Mouse (Mus musculus): Measurements from ENCODE around the gene Slc25a29. TPM values are rescaled to one million over a fixed set of nuclear protein-coding genes. Genes with fewer than 3 reads are reported as not detected.
"Not testable (repeated sequence)": the region's sequence is repeated elsewhere in the genome, so short reads cannot be mapped to it uniquely, and the experiment has no call there.

The Slc25a29 gene
- polyA plus RNA-seq, 1 experiment = 24.4 TPM

DNA sequence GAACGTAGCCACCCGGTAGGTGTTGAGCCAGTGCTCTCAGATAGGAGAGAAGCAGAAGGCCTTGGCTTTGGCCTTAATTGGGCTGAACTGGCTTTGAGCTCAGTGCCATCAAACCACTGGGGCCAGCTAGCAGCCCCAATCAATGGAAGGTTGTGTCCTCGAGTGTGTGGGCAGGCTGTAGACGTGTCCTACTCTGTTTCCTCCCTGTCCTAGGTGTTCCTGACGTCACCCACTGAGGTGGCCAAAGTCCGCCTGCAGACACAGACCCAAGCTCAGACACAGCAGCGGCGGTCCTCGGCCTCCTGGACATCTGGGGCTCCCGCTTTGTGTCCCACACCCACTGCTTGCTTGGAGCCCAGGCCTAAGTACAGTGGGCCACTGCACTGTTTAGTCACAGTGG lies 19.4 kb upstream of the Slc25a29 start:
- 97% methylated on average over 10 of the region's 10 CpGs for WGBS

DNA sequence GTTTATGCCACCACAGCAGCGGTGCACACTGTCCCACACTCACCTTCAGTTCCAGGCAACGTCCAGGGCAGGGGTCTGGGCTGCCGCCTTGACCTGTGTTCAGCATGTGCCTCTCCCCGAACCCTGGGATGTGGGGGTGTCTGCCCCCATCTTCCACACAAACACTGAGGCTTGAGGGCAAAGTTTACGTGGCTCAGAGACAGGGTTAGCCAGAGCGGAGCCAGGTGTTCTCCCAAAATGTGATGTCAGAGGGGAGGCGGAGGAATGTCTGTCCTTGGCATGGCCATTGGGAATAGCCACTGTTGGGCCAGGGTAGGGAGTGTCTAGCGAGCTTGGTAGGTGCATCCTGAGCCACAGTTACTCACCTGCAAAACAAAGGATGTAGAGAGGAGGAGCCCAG lies 17.1 kb upstream of the Slc25a29 start:
- TF ChIP-seq CTCF (IDR thresholded peaks at IDR 0.05; ENCODE audit: borderline replicate concordance, control insufficient read depth, extremely low read depth, insufficient read depth, low read length, poor library complexity) (no peak), POLR2A (IDR thresholded peaks at IDR 0.05; ENCODE audit: control insufficient read depth, extremely low read depth, insufficient read depth, low read length, poor library complexity) (no peak)
- DNase-seq = no peak
- H3K4me3 ChIP-seq (ENCODE audit: control insufficient read depth, insufficient read depth, low read length) = no peak overlapping the region
- H3K27ac ChIP-seq (ENCODE audit: control insufficient read depth, insufficient read depth, low read length) = no peak overlapping the region
- 0 out of 2 replicates have a peak, but pooled peaks cover 4% of the 10 kb centered on the region for H3K4me1 ChIP-seq (replicated peaks; ENCODE audit: control insufficient read depth, insufficient read depth, low read length)
- no peaks in the 10 kb centered on the region for H3K36me3 ChIP-seq (ENCODE audit: control insufficient read depth, insufficient read depth, low read length)
- no peaks in the 10 kb centered on the region for H3K27me3 ChIP-seq (ENCODE audit: control insufficient read depth, insufficient read depth, low read length)
- WGBS = 98% methylated on average over 8 of the region's 8 CpGs

More for the DNA sequence above, 19.4 kb upstream of the Slc25a29 start:
- no peaks in the 10 kb centered on the region for H3K36me3 ChIP-seq (ENCODE audit: control insufficient read depth, insufficient read depth, low read length)
- 0 out of 2 replicates have a peak, but pooled peaks cover 4% of the 10 kb centered on the region for H3K4me1 ChIP-seq (replicated peaks; ENCODE audit: control insufficient read depth, insufficient read depth, low read length)
- no peak overlapping the region for H3K27ac ChIP-seq (ENCODE audit: control insufficient read depth, insufficient read depth, low read length)
- no peak for DNase-seq
- H3K27me3 ChIP-seq (ENCODE audit: control insufficient read depth, insufficient read depth, low read length) = no peaks in the 10 kb centered on the region
- TF ChIP-seq POLR2A (IDR thresholded peaks at IDR 0.05; ENCODE audit: control insufficient read depth, extremely low read depth, insufficient read depth, low read length, poor library complexity) (no peak), CTCF (IDR thresholded peaks at IDR 0.05; ENCODE audit: borderline replicate concordance, control insufficient read depth, extremely low read depth, insufficient read depth, low read length, poor library complexity) (no peak)
- H3K4me3 ChIP-seq (ENCODE audit: control insufficient read depth, insufficient read depth, low read length) = no peak overlapping the region

DNA sequence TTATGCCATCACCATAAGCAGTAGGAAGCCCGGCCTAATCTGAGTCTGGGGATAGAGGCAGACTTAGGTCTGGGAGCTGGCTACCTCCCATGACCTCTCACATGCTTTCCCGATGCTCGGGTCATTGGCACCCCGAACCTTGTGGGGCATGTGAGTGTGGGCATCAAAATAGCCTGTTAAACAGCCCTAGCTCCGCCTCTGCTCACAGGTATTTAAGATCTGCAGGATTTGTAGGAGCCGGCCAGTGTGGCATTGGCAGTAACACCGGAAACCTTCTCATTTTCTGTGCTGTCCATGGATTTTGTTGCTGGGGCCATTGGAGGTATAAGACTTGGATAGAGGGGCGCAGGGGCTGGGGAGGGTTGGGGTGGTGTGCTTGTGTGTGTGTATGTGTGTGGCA lies 15.2 kb upstream of the Slc25a29 start:
- no peak for DNase-seq
- Histone ChIP-seq H3K27me3 (ENCODE audit: control insufficient read depth, insufficient read depth, low read length) (no peaks in the 10 kb centered on the region), H3K36me3 (ENCODE audit: control insufficient read depth, insufficient read depth, low read length) (no peaks in the 10 kb centered on the region), H3K27ac (ENCODE audit: control insufficient read depth, insufficient read depth, low read length) (no peak overlapping the region), H3K4me3 (ENCODE audit: control insufficient read depth, insufficient read depth, low read length) (no peak overlapping the region), H3K4me1 (replicated peaks; ENCODE audit: control insufficient read depth, insufficient read depth, low read length) (0 out of 2 replicates have a peak, but pooled peaks cover 4% of the 10 kb centered on the region)
- TF ChIP-seq CTCF (IDR thresholded peaks at IDR 0.05; ENCODE audit: borderline replicate concordance, control insufficient read depth, extremely low read depth, insufficient read depth, low read length, poor library complexity) (no peak), POLR2A (IDR thresholded peaks at IDR 0.05; ENCODE audit: control insufficient read depth, extremely low read depth, insufficient read depth, low read length, poor library complexity) (no peak)
- 94% methylated on average over 8 of the region's 8 CpGs for WGBS

DNA sequence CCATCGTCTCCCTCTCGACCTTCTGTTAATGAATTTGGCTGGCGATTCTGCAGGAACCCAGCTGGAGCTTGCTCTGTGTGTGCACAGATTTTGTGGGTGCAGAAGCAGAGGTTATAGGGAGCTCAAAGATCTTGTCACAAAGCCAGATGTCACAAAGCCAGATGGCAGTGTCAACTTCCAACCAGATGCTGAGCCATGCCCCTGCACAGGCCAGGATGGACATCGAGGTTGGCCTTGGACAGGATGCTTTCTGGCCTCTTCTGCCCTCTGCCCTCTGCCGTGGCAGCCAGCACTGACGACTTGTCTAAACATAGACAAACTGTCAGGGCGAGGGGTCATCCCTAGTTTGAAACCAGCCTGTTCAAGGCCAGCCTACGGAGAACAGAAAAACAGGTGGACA lies 14.4 kb upstream of the Slc25a29 start:
- WGBS = 90% methylated on average over 8 of the region's 8 CpGs
- DNase-seq = no peak
- H3K4me3 ChIP-seq (ENCODE audit: control insufficient read depth, insufficient read depth, low read length) = no peak overlapping the region
- no peaks in the 10 kb centered on the region for H3K27me3 ChIP-seq (ENCODE audit: control insufficient read depth, insufficient read depth, low read length)
- no peaks in the 10 kb centered on the region for H3K36me3 ChIP-seq (ENCODE audit: control insufficient read depth, insufficient read depth, low read length)
- TF ChIP-seq CTCF (IDR thresholded peaks at IDR 0.05; ENCODE audit: borderline replicate concordance, control insufficient read depth, extremely low read depth, insufficient read depth, low read length, poor library complexity) (no peak), POLR2A (IDR thresholded peaks at IDR 0.05; ENCODE audit: control insufficient read depth, extremely low read depth, insufficient read depth, low read length, poor library complexity) (no peak)
- no peak overlapping the region for H3K27ac ChIP-seq (ENCODE audit: control insufficient read depth, insufficient read depth, low read length)
- 0 out of 2 replicates have a peak, but pooled peaks cover 4% of the 10 kb centered on the region for H3K4me1 ChIP-seq (replicated peaks; ENCODE audit: control insufficient read depth, insufficient read depth, low read length)

DNA sequence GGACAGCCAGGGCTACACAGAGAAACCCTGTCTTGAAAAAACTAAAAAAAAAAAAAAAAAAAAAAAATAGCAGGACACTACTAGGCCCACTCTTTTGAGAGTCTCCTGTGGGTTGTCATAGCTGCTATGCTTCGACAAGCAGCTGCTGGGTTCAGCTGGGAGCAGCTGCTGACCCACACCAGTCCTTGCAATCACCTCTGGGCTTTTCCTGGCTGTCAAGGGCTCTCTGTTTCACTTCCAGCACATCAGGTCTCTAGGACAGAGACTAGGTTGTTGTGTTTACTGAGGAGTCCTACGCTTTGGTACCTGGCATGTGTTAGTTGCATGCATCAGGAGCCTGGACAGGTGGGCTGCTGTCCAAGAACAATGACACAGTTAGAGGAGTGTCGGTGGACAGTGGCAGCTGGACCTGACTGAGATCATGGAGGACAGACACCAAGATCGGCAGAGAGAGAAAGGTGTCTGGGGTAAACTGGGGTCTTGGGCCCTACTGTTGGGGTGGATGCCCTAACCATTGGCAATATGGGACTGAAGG lies 13.9 kb upstream of the Slc25a29 start:
- no peak for TF ChIP-seq CTCF (IDR thresholded peaks at IDR 0.05; ENCODE audit: borderline replicate concordance, control insufficient read depth, extremely low read depth, insufficient read depth, low read length, poor library complexity)
- TF ChIP-seq POLR2A (IDR thresholded peaks at IDR 0.05; ENCODE audit: control insufficient read depth, extremely low read depth, insufficient read depth, low read length, poor library complexity) = no peak
- no peaks in the 10 kb centered on the region for H3K36me3 ChIP-seq (ENCODE audit: control insufficient read depth, insufficient read depth, low read length)
- H3K27ac ChIP-seq (ENCODE audit: control insufficient read depth, insufficient read depth, low read length) = no peak overlapping the region
- no peak overlapping the region for H3K4me3 ChIP-seq (ENCODE audit: control insufficient read depth, insufficient read depth, low read length)
- WGBS = 95% methylated on average over 4 of the region's 4 CpGs
- 0 out of 2 replicates have a peak, but pooled peaks cover 4% of the 10 kb centered on the region for H3K4me1 ChIP-seq (replicated peaks; ENCODE audit: control insufficient read depth, insufficient read depth, low read length)
- DNase-seq = no peak
- no peaks in the 10 kb centered on the region for H3K27me3 ChIP-seq (ENCODE audit: control insufficient read depth, insufficient read depth, low read length)

DNA sequence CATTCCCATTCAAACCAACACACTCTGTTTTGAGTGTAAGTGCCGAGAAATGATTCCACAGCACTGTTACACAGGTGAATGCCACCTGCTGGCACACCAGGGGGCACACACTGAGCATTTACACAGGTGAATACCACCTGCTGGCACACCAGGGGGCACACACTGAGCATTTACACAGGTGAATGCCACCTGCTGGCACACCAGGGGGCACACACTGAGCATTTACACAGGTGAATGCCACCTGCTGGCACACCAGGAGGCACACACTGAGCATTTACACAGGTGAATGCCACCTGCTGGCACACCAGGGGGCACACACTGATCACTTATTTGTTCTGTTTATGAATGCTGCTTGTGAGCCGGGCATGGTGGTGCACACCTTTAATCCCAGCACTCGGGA lies 12.3 kb upstream of the Slc25a29 start:
- not testable (repeated sequence) for H3K4me3 ChIP-seq (ENCODE audit: control insufficient read depth, insufficient read depth, low read length); H3K36me3 ChIP-seq (ENCODE audit: control insufficient read depth, insufficient read depth, low read length); H3K4me1 ChIP-seq (replicated peaks; ENCODE audit: control insufficient read depth, insufficient read depth, low read length); H3K27ac ChIP-seq (ENCODE audit: control insufficient read depth, insufficient read depth, low read length); H3K27me3 ChIP-seq (ENCODE audit: control insufficient read depth, insufficient read depth, low read length); DNase-seq
- WGBS = 89% methylated on average over 3 of the region's 3 CpGs

DNA sequence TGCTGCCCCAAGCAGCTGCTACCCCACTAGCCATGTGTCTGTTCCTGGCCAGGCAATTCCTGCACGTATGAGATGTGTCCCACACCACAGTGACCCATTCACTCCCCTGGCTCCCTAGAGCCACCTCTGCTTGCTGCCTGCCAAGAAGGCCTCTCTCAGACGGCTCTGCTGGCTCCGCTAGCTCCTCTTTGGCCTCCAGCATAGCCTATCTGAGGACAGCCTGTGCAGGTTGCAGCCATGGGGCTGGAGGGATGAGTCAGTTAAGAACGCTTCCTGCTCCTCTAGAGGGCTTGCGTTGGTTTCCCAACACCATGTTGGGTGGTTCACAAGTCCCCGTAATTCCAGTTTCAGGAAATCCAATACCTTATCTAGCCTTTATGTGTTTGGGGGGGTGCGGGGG lies 7.0 kb upstream of the Slc25a29 start:
- H3K27ac ChIP-seq (ENCODE audit: control insufficient read depth, insufficient read depth, low read length) = no peak overlapping the region
- peaks cover 5% of the 10 kb centered on the region; the same call in 1 of the 2 replicates for H3K36me3 ChIP-seq (ENCODE audit: control insufficient read depth, insufficient read depth, low read length)
- H3K4me3 ChIP-seq (ENCODE audit: control insufficient read depth, insufficient read depth, low read length) = no peak overlapping the region
- peaks cover 3% of the 10 kb centered on the region for H3K4me1 ChIP-seq (replicated peaks; ENCODE audit: control insufficient read depth, insufficient read depth, low read length)
- TF ChIP-seq CTCF (IDR thresholded peaks at IDR 0.05; ENCODE audit: borderline replicate concordance, control insufficient read depth, extremely low read depth, insufficient read depth, low read length, poor library complexity) (no peak), POLR2A (IDR thresholded peaks at IDR 0.05; ENCODE audit: control insufficient read depth, extremely low read depth, insufficient read depth, low read length, poor library complexity) (no peak)
- WGBS = 96% methylated on average over 7 of the region's 7 CpGs
- no peaks in the 10 kb centered on the region for H3K27me3 ChIP-seq (ENCODE audit: control insufficient read depth, insufficient read depth, low read length)
- DNase-seq = no peak
